Mouse (Mus musculus) heart, embryonic 16.5 days (tissue): ENCODE data around the gene Dock8. TPM values are rescaled to one million over a fixed set of nuclear protein-coding genes. Genes with fewer than 3 reads are reported as not detected.
A peak's percentile ranks its signal among the peaks of the same experiment; 100 is the strongest.

Experiments
- ATAC-seq: fragments of 200-750 bp; cut with Nextera tagmentation; replicated peaks from 2 replicates; pipeline ENCODE4 v1.8.0; 2017; ENCODE audit warnings: moderate number of reproducible peaks; ENCODE audit not compliant: insufficient read depth, low FRiP score; ENCODE audit errors: extremely low read depth
- H3K27ac ChIP-seq: fragments of 300-500 bp; sonication (generic); 2 replicates; pipeline ENCODE4 v1.5.1; 2014; ENCODE audit warnings: mild to moderate bottlenecking, low read length, control low read depth, moderate library complexity
- H3K27me3 ChIP-seq: fragments of 300-500 bp; sonication (generic); 2 replicates; pipeline ENCODE4 v1.6.1; 2014; ENCODE audit warnings: low read length, mixed read lengths; ENCODE audit not compliant: control insufficient read depth, insufficient read depth
- H3K36me3 ChIP-seq: fragments of 300-500 bp; sonication (generic); 2 replicates; pipeline ENCODE4 v1.6.1; 2014; ENCODE audit not compliant: control insufficient read depth, insufficient read depth
- H3K4me1 ChIP-seq: fragments of 300-500 bp; sonication (generic); 2 replicates; pipeline ENCODE4 v1.6.1; 2014; ENCODE audit warnings: low read length, mixed read lengths; ENCODE audit not compliant: control insufficient read depth, insufficient read depth
- H3K4me2 ChIP-seq: fragments of 300-500 bp; sonication (generic); 2 replicates; pipeline ENCODE4 v1.6.1; 2014; ENCODE audit warnings: low read depth, mild to moderate bottlenecking, control low read depth, low read length
- H3K4me3 ChIP-seq: fragments of 300-500 bp; sonication (generic); 2 replicates; pipeline ENCODE4 v1.5.1; 2014; ENCODE audit warnings: mild to moderate bottlenecking, control low read depth, low read length
- H3K9ac ChIP-seq: fragments of 300-500 bp; sonication (generic); 2 replicates; pipeline ENCODE4 v1.6.1; 2014; ENCODE audit warnings: low read length, control low read depth
- H3K9me3 ChIP-seq: fragments of 300-500 bp; sonication (generic); replicated peaks from 2 replicates; pipeline ENCODE4 v1.6.1; 2016; ENCODE audit warnings: low read length; ENCODE audit not compliant: control insufficient read depth
- WGBS: fragments of 180-500 bp; shearing (Covaris S2); extraction: QIAGEN DNeasy Blood & Tissue Kit; methylation state at CpG from one replicate; pipeline ENCODE4 v1.1.7; 2014; 5-methylcytosine and 5-hydroxymethylcytosine counted together
- polyA plus RNA-seq: library from polyadenylated mRNA; unstranded; fragments of >200 nt; fragmentation: Nextera tagmentation; extraction: Ambion mirVana; gene quantifications from 2 replicates; pipeline ENCODE4 v1.2.1, GENCODE M21; 2015

The Dock8 gene
- polyA plus RNA-seq, 1 experiment from 2014 or later, result 8.3 TPM

- WGBS, result 44% methylated on average over 5 of the region's 5 CpGs
- no peaks in the 10 kb centered on the region for H3K36me3 ChIP-seq
- peaks cover 12% of the 10 kb centered on the region for H3K4me1 ChIP-seq
- H3K27me3 ChIP-seq, result no peaks in the 10 kb centered on the region
- H3K4me3 ChIP-seq, result no peak overlapping the region
- no peaks in the 10 kb centered on the region for H3K9me3 ChIP-seq
- no peak overlapping the region for H3K4me2 ChIP-seq
- no peak overlapping the region for H3K9ac ChIP-seq
- ATAC-seq, result 0 out of 2 replicates have a peak, but pooled peaks have one; percentile 61
- H3K27ac ChIP-seq, result peak overlapping the region; percentile 49
Measured at GRCm38 (mm10) chr19:25186316-25186715, 187.0 kb downstream of the Dock8 start.

- no peaks in the 10 kb centered on the region for H3K9me3 ChIP-seq
- H3K4me1 ChIP-seq, result peaks cover 12% of the 10 kb centered on the region
- 64% methylated on average over 18 of the region's 18 CpGs for WGBS
- H3K4me2 ChIP-seq, result no peak overlapping the region
- no peak overlapping the region for H3K27ac ChIP-seq
- H3K36me3 ChIP-seq, result no peaks in the 10 kb centered on the region
- ATAC-seq, result no peak; the same call in 1 of the 2 replicates
- no peak overlapping the region for H3K9ac ChIP-seq
- no peak overlapping the region for H3K4me3 ChIP-seq
- no peaks in the 10 kb centered on the region for H3K27me3 ChIP-seq
Measured at GRCm38 (mm10) chr19:25187681-25188080, 188.3 kb downstream of the Dock8 start.

- Histone ChIP-seq H3K4me2 (no peak overlapping the region), H3K27ac (no peak overlapping the region), H3K4me1 (no peaks in the 10 kb centered on the region), H3K4me3 (no peak overlapping the region), H3K27me3 (no peaks in the 10 kb centered on the region), H3K9me3 (0 out of 2 replicates have a peak, but pooled peaks cover 4% of the 10 kb centered on the region), H3K36me3 (no peaks in the 10 kb centered on the region), H3K9ac (no peak overlapping the region)
- ATAC-seq, result no peak
- 90% methylated on average over 9 of the region's 9 CpGs for WGBS
Measured at GRCm38 (mm10) chr19:25193751-25194150, 194.4 kb downstream of the Dock8 start.

- no peak overlapping the region for H3K4me3 ChIP-seq
- H3K27ac ChIP-seq, result no peak overlapping the region
- no peaks in the 10 kb centered on the region; the same call in 1 of the 2 replicates for H3K9me3 ChIP-seq
- H3K36me3 ChIP-seq, result no peaks in the 10 kb centered on the region
- no peak overlapping the region for H3K4me2 ChIP-seq
- no peak; the same call in 1 of the 2 replicates for ATAC-seq
- WGBS, result 52% methylated on average over 13 of the region's 13 CpGs
- no peak overlapping the region for H3K9ac ChIP-seq
- H3K27me3 ChIP-seq, result no peaks in the 10 kb centered on the region
- peaks cover 6% of the 10 kb centered on the region; the same call in 1 of the 2 replicates for H3K4me1 ChIP-seq
Measured at GRCm38 (mm10) chr19:25200081-25200860, 200.9 kb downstream of the Dock8 start.

- H3K4me1 ChIP-seq, result peaks cover 11% of the 10 kb centered on the region
Measured at GRCm38 (mm10) chr19:25203077-25203476, 203.7 kb downstream of the Dock8 start.

GRCm38 (mm10) chr19:25206969-25207368 lies 207.6 kb downstream of the Dock8 start:
- H3K4me3 ChIP-seq, result no peak overlapping the region
- no peak overlapping the region for H3K4me2 ChIP-seq
- peaks cover 5% of the 10 kb centered on the region for H3K4me1 ChIP-seq
- WGBS, result 75% methylated on average over 12 of the region's 12 CpGs
- no peak for ATAC-seq
- no peaks in the 10 kb centered on the region for H3K36me3 ChIP-seq
- H3K9me3 ChIP-seq, result no peaks in the 10 kb centered on the region
- no peaks in the 10 kb centered on the region; the same call in 1 of the 2 replicates for H3K27me3 ChIP-seq
- H3K9ac ChIP-seq, result no peak overlapping the region
- H3K27ac ChIP-seq, result no peak overlapping the region

More at GRCm38 (mm10) chr19:25203077-25203476, 203.7 kb downstream of the Dock8 start:
- no peak for ATAC-seq
- WGBS, result 83% methylated on average over 12 of the region's 12 CpGs
- no peaks in the 10 kb centered on the region for H3K27me3 ChIP-seq
- H3K4me2 ChIP-seq, result no peak overlapping the region
- no peak overlapping the region for H3K27ac ChIP-seq
- H3K36me3 ChIP-seq, result no peaks in the 10 kb centered on the region
- no peak overlapping the region for H3K9ac ChIP-seq
- no peaks in the 10 kb centered on the region; the same call in 1 of the 2 replicates for H3K9me3 ChIP-seq
- no peak overlapping the region for H3K4me3 ChIP-seq

GRCm38 (mm10) chr19:25207731-25208361 lies 208.5 kb downstream of the Dock8 start:
- Histone ChIP-seq H3K27ac (no peak overlapping the region), H3K9ac (peak overlapping the region; percentile 38; the same call in 1 of the 2 replicates), H3K4me3 (no peak overlapping the region), H3K4me1 (peaks cover 5% of the 10 kb centered on the region), H3K4me2 (peak overlapping the region; percentile 33), H3K36me3 (no peaks in the 10 kb centered on the region), H3K9me3 (no peaks in the 10 kb centered on the region), H3K27me3 (no peaks in the 10 kb centered on the region; the same call in 1 of the 2 replicates)
- ATAC-seq, result 0 out of 2 replicates have a peak, but pooled peaks have one; percentile 32
- 20% methylated on average over 23 of the region's 23 CpGs for WGBS

- WGBS, result 84% methylated on average over 11 of the region's 11 CpGs
- Histone ChIP-seq H3K27me3 (no peaks in the 10 kb centered on the region; the same call in 1 of the 2 replicates), H3K36me3 (no peaks in the 10 kb centered on the region), H3K9me3 (no peaks in the 10 kb centered on the region), H3K4me2 (no peak overlapping the region), H3K27ac (no peak overlapping the region), H3K4me3 (no peak overlapping the region), H3K4me1 (peaks cover 5% of the 10 kb centered on the region), H3K9ac (no peak overlapping the region)
- ATAC-seq, result no peak
Measured at GRCm38 (mm10) chr19:25208596-25209110, 209.3 kb downstream of the Dock8 start.
